Mouse (Mus musculus): ENCODE measurements around the gene Sgms1.

GRCm38 (mm10) chr19:32277869-32278268 is 111.6 kb downstream of the Sgms1 start:
- TF ChIP-seq CTCF (IDR thresholded peaks at IDR 0.05; ENCODE audit: control insufficient read depth, insufficient read depth, insufficient replicate concordance, low read depth, low read length) (no peak), POLR2A (IDR thresholded peaks at IDR 0.05; ENCODE audit: control insufficient read depth, low read depth, low read length) (no peak)

Data from testis, adult 2 months (tissue).